Mouse (Mus musculus) heart, adult 9 months (tissue): Measurements from ENCODE around the gene Spry1.

Source experiments
- DNase-seq, 2 experiments: peaks; one replicate each; pipeline ENCODE4 v3.0.0; 2022; ENCODE audit warnings: low spot score in 2 of 2

Spry1 gene

DNA sequence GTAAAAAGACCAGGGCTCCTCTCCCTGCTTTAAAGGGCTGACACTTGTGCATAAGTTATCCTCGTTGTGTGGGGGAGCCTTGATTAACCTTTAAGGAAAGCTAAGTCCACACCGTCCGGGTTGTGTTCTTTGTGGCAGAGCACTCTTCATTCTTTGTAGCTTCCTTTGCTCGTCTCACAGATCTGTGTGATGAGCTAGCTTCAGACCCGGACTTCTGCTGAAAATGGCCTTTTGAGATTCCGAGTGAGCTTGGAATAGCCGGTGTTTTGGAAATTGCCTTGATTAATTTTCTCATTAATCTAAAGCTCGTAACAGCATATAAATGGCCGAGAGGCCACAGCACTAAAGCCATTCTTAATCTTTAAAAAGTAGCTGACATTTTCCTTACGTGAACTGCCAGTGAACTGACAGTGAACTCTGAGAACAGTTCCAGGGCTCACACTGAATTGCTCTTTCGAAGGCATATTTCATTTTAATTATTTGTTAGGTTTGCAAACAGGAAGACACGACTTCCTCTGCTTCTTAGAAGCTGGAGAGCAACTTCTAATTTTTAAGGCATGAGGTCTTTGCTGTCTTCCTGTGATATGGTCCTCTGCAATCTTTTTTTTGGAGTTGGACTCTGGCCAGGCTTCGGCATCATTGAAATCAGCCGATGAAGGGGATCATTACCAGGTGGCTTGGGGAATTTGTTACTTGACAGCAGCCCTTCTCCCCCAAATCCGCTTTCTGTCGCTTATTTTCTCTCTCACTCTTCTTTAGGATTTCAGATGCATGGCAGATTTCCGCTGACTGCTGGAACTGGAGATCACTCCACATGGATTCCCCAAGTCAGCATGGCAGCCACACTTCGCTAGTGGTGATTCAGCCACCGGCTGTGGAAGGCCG, 2.3 kb downstream of the Spry1 start:
- DNase-seq, result peak; percentile 51 to 54

DNA sequence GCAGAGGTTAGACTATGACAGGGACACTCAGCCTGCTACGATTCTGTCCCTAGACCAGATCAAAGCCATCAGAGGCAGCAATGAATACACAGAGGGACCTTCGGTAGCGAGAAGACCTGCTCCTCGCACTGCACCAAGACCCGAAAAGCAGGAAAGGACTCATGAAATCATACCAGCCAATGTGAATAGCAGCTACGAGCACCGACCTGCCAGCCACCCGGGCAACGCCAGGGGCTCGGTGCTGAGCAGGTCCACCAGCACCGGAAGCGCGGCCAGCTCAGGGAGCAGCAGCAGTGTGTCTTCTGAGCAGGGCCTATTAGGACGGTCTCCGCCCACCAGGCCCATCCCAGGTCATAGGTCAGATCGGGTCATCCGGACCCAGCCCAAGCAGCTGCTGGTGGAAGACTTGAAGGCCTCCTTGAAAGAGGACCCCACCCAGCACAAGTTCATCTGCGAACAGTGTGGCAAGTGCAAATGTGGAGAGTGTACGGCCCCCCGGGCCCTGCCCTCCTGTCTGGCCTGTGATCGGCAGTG, 3.0 kb downstream of the Spry1 start:
- peak; percentile 77 to 79 for DNase-seq

DNA sequence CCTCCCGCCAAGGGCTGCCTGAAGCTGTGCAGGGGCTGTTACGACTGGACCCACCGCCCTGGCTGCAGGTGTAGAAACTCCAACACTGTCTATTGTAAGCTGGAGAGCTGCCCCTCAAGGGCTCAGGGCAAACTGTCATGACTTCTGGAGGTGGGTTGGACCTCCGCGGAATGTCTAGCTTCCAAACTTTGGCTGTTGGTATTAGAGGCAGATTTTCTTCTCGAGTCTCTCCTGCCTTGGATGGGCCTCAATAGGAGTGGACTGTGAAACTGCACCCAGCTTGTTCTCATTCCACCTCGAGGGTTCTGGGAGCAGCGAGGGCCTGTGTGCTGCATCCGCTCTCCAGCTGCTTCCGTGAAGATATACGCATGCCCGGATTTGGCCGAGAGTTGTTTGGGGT, 3.7 kb downstream of the Spry1 start:
- no peak for DNase-seq

DNA sequence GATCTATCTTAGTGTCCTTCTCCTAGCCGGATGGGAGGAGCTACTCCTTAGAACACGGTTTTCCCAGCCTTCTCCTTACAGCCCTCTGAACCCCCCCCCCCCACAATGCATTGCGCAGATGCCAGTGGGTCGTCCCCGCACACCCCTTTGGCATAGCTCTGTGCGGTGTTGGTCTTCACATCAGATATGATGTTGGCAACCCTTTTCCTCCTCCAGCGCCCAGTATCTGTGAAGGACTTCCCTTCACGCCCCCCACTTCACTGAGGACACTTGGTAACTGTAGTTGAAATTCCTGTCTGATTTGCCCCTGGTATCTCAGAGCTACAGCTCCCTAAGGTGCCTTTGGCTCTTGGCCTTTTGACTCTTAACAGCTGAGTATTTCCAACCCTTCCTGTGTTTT, 4.2 kb downstream of the Spry1 start:
- no peak for DNase-seq

DNA sequence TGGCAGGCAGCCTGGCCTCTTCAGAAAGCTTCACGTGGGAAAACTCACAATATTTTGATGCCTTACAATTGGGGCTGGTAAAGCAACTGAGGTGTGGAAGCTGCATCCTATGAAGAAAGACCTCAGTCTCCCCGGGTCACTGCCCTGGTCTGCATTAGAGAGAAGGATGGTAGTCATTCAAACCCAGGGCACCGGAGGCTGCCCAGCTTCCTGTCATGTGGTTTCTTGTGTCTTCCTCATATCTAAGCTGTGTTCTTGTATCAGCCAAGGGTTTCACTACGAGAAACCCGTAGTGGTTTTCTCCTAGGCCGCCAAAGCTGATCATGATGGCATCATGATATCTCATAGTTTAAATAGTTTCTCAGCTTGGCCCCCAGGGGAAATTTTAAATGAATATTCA, 5.3 kb downstream of the Spry1 start:
- DNase-seq, result no peak

DNA sequence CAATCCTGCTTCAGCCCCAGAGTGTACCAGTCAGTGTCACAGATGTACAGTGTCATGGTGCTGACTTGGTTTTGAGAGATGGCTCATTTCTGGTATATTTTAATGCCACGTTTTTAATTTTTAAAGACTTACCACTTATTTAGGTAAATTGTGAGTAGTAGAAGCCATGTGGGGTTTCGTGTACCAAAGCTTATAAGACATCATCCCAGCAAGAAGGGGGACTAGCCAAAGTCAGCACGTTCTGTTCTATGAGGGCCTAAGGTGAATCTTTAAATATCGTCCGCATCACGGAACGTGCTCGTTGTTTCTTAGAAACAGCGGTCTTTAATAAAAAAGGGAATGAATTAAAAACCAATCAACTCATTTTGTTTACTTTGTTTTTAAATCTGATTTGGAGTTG, 6.5 kb downstream of the Spry1 start:
- no peak for DNase-seq

DNA sequence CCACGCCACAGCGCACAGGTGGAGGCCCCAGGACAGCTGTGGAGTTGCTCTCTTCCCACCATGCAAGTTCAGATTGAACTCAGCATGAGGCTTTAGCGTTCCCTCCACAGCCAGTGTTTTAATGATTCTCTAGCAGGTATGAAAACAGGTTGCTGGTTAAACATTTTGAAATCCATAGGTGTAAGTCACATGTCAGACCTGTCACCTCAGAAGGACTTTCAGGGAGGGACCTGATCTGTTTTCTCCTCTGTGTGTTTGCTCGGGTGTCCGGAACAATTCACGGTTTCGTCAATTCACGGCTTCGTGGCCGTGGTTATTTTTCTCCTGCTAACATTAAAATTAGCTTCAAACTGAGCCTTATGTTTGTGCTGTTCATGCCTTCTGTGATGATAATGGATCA, 7.5 kb downstream of the Spry1 start:
- DNase-seq, result no peak

DNA sequence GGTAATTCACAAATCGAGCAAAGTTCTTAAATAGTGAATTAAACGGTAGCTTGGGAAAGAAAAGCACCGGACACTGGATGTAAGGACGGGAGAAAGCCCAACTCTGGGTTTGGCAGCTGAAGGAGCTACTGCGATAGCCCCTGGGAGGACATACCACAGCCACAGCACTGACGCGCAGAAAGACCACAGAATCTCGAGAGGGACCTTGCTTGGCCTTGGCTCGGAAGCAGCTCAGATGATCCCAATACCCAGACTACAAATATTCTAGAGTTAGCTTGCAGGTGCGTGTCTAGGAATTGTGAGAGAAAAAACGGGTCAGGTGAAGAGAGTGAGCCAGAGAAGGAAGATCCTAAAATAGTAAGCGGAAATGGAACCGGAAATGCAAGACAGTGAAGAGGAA, 8.5 kb downstream of the Spry1 start:
- DNase-seq, result no peak

DNA sequence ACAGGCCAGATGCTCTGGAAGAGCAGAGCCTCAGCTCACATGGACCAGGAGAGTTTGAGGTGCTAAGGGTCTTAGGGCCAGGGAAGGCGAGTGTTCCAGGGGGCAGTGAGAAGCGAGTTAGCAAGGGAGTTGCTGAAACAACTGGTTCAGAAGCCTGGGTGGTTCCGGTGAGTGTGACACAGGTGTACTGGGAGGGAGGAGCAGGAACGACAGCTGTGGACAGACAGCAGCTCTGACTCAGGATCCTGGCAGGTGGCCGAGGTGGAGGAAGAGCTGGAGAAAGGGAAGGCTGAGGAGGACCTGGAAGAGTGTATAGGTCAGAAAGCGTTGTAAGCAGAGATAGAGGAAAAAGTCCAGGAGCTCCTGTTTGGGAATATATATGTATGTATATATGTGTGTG, 9.5 kb downstream of the Spry1 start:
- DNase-seq, result no peak

DNA sequence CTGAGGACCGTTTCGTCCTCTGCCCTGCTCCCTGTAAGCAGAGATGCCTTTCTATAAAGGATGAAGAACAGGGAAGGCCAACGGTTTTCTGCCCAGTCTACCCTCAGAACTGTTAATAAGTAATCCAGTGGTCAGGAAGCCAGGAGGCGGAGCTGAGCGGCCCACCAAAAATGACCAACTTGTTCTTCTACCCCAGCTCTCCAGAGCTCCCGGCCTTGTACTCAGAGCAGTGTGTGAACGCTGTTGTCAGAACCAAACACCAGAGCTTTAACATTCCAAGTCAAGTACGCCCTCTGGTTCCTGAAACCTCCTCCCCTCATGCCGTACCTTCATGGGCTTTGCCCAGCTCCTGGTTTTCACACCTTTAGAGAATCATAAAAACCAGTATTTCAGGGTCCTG, 12.8 kb downstream of the Spry1 start:
- no peak for DNase-seq

DNA sequence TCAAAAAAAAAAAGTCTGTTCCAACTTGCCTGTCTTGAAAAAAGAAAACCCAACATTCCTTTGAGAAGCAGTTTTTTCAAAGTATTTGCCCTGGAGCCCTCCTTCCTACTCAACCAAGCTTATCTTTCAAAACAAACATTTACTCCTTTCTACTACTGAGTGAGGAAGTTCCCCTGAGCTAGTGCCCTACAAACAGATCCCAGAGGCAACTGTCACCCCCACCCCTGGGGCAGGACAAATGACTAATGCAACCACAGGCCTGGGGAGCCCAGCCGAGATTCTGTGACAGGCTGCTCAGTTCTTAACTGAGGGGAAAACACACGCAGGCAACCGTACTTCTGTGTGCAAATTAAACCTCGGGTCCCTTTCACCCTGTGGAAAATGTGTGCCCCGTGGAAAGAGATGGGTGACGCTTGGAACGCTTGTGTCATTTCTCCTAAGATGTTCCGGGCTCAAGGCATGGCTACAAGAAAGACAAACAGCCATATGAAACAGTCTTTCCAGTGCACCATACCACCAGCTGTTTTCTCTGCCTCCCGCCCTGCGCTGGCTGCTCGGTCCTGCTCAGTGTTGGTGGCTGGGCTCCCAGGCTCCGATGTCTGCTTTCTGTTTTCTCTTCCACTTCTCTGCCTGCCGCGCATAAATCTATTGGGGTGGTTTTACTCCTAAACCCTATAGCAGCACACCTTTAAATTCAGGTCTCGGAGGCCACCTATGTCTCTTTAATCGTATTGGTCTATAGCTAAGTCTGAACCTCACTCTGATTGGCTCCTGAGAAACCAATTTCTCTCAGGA, 14.4 kb downstream of the Spry1 start:
- peak; percentile 51 to 56 for DNase-seq

DNA sequence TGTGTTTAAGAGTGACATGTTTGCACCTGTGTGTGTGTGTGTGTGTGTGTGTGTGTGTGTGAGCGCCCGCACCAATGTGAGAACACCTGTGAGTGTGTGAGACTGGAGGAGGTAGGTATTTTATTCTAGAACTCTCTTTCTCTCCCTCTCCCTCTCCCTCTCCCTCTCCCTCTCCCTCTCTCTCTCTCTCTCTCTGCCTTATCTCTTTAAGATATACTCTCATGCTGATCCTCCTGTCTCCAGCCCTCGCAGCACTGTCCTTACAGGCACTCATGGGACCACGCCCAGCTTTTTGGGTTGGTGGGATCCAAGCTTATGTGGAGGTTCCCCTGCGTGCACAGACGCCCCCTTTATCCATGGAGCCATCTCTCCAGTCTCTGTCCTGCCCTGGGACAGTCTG, 15.0 kb downstream of the Spry1 start:
- no peak for DNase-seq

DNA sequence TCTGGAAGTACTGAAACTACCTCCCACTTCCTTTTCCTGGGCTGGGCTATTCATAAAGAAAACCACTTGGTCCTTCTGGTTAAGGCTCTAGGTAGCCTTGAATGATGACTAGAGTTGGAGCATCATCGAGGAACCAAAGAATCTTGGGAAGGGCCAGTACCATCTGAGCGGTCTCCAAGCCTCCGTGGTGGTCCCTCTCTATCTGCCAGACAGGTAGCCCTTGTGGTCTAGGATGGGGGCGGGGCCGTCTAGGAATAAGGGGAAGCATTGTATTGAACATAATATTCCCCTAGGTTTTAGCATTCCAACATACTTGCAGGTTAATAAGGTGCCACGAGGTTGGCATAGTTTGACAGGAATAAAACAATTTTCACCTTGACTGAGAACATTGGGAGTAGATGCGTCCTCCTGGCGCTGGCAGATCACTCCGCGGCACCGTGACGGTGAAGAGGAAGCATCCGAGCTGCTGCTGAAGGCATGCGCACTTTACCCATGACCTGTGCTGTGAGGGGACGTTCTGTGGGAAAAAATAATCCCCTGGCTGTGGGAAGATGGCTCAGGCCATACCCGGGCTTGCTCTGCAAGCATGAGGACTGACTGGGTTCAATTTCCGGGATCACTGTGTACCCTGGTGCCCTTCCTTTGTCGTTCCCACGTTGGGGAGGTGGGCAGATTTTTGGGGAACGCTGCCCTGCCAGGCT, 16.3 kb downstream of the Spry1 start:
- no peak for DNase-seq

DNA sequence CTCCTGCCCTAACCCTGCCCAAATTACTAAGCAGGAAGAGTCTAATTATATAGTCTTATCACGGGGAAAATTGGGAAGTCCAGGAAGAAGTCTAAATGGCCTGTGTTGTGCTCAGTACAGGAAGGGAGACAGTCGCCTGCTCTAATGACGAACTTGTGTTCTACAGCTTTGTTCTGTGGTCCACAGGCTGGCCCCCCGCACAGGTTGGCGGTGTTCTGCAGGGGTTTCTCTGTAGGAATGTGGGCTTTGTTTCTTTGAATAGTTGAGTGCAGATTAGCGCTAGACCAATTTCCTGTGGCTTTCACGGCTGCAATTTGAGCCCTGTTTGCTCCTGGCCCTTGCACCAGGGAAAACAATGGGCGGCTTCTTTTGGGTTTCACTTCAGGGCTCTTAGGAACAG, 17.3 kb downstream of the Spry1 start:
- DNase-seq, result peak in 1 of 2 experiments; percentile 51

DNA sequence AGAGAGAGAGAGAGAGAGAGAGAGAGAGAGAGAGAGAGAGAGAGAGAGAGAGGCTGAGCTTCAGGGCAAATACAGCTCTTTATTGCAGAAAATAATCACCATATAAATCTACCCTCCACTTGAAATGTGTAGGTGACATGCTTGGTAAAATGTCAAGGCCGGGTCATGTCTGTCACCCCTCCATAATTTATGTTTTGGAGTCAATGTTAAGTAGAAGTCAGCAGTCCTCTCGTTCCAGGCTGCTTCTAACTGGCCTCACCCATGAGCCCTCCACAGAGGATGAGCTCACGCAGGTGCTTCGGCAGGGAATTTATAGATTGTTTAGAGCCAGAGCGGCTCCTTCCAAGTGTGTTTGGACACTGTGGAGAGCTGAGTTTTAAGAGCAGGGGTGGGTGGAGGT, 18.4 kb downstream of the Spry1 start:
- no peak for DNase-seq

DNA sequence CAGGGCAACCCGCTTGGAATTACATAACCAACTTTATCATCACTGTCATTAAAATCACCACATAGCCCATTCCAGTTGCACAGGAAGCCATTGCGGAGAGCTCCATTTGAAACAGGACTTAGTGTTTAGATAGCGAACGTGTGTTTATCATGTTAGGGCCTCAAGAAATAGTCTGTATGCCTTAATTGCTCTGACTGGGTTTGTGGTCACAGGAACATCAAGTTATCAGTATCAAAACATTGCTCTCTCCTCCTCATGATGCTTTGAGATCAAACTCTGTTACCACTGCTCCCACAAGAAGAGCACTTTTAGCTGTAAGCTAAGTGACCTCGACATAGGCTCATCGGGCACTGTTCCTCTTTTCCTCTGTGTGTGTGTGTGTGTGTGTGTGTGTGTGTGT, 19.9 kb downstream of the Spry1 start:
- no peak for DNase-seq

DNA sequence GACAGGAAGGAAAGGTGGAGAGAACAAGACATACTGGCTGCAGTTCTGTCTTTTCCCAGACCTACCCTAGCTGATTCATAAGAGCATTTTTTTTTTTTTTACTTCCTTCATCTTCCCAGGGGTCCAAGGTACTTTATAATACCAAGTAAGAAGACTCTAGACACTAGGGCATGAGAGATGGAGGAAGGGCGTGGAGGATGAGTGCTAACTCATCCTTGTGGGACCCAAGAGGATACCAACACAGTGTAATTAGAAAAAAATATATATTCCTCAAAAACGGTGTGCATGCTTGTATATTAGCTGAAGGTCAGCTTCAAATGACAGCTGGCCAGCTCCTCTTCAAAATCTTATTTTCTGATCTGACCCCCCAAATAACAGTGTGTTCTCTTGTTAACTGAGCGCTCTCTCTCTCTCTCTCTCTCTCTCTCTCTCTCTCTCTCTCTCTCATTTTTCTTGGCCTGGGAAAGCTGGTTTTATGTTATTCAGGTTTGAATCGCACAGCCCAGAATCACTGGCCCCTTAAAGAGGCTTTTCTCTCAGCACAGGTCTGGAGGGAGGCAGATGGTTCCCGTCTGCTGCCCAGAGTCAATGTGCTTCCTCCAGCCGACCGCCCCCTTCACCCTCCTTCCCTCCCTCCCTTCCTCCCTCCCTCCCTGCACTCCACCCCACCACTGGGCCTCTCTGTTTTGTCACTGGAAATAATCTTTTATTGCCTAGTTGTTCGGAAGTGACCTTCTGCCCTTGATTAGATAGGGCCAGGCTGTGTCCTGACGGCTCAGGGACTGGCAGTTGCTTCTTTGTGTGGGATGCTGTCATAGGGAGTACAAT, 26.8 kb downstream of the Spry1 start:
- peak; percentile 36 to 58 for DNase-seq

DNA sequence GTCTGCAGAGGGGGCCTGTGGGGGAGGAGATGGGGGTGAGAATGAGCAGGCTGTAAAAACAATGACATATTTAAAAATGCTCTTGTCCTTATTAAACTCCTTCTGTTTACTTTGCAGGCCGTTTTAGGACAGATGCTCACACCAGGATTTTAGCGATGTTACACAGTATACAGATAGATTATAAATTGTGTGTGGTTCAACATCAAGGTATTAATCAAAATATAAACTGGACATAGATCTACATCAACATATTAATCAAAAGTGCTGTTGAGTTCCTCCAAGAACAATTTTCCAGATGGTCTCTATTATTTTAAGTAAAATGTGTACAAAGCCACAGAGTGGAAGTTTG, 27.3 kb downstream of the Spry1 start:
- DNase-seq, result no peak

DNA sequence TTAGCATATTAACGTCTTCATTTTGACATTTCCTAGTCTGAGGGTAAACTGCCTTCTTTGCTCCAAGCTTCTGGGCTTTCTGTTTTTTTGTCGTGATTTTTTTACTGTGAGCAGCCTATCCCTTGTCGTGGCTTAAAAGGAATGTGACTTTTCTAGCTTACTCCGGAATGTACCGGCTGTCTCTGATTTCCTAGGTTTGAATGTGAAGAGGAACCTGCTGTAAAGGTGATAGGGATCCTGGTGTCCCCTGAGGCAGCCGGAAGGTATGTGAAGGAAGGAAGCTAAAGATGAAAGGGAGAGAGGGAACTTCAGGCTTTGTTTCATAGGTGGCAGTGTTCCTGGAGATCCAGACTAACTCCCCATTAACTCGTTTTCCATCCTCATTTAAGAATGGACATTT, 28.0 kb downstream of the Spry1 start:
- DNase-seq, result no peak

DNA sequence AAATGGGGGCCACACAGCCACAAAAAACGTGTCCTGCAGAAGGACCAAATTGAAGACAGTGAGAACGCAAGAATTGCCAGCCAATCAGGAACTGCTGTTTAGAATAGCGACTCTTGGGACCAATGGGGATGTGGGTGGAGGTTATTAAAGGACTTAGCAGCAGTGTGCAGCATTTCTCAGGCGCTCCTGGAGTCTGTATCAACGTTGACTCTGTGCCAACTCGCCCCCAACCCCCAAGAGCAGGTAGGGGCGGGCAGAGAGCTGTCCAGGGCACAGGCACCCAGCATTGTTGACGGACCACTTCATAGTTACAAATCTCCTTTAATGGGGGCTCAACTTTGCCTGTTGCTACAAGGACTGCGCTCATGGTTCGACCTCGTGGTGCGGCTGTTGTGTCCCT, 28.9 kb downstream of the Spry1 start:
- DNase-seq, result no peak

DNA sequence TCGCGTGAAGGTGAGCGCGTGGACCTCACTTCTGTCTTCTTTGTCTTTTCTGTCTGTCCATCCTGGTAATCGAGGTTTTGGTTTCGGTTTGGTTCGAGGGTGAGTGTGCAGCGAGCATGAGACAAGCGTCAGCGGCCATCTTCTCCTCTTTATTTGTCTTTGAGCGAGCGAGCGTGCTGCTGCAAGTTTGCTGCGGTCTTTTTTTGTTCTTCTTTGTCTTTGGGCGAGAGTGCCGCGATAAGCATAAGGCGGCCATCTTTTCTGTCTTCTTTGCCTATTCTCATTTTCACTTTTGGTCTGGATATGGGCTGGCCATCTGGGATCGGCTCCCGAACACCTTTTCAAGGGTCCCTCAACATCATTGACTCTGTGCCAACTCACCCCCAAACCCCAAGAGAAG, 29.4 kb downstream of the Spry1 start:
- no peak for DNase-seq
